Mouse (Mus musculus): ENCODE data around the gene Prr12. TPM values are rescaled to one million over a fixed set of nuclear protein-coding genes. Genes with fewer than 3 reads are reported as not detected.

Gene Prr12
- polyA plus RNA-seq, 1 experiment from 2014 or later, result 16.2 TPM

DNA sequence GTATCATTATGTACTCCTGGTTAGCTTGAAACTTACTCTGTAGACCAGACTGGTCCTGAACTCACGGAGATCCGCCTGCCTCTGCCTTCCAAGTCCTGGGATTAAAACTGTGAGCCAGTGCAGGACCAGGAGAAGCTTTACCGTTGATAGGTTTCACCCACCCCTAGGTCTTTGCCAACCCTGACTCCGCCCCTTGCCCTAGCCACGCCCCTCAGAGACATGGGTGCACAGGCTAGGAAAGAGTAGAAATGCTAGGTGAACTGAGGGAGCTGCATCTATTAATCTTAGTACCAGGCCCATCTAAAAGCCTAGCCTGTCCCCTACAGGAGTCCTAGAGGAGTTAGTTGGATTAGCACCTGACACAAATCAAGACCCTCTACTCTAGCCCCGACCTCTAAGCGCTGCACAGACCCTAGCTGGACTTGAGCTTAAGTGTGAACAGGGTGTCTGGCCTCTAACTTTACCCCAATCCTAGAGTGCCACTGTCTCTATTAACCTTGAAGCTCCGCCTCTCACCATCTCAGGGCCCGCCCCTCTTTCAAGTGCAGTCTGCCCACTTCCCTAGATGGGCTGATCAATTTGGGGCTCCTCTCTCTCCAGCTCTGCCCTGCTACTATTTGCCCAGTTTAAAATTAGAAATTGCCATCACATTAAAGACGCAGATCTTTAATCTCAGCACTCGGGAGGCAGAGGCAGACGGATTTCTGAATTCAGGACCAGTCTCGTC is 37.7 kb upstream of the Prr12 start:
- Histone ChIP-seq H3K9ac (no peak overlapping the region), H3K4me3 (no peak overlapping the region), H3K27ac (no peak overlapping the region), H3K27me3 (replicated peaks) (no peaks in the 10 kb centered on the region), H3K36me3 (replicated peaks) (no peaks in the 10 kb centered on the region), H3K4me1 (peaks cover 8% of the 10 kb centered on the region), H3K9me3 (no peaks in the 10 kb centered on the region), H3K4me2 (no peak overlapping the region)
- 82% methylated on average over 13 of the region's 13 CpGs for WGBS
- no peak for ATAC-seq (replicated peaks)

DNA sequence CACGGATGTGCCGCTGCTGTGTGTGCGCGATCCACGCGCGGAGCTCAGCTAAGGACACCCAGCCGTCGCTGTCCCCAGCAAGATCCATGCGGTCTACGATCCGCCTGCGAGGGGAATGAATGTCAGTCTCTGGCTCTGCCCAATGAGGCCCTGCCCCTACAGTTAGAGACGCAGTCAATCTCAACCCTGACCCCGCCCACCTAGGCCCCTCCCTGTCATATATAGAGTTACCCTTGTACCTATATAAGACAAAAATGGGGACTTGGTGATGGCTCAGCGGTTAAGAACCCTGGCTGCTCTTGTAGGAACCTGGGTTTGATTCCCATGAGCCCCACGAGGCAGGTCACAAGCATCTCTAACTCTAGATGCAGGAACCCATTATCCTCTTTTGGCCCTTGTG is 35.9 kb upstream of the Prr12 start:
- 93% methylated on average over 17 of the region's 17 CpGs for WGBS
- no peak for ATAC-seq (replicated peaks)
- no peaks in the 10 kb centered on the region for H3K36me3 ChIP-seq (replicated peaks)
- H3K9ac ChIP-seq, result no peak overlapping the region
- no peaks in the 10 kb centered on the region for H3K9me3 ChIP-seq
- H3K27me3 ChIP-seq (replicated peaks), result no peaks in the 10 kb centered on the region
- no peak overlapping the region for H3K27ac ChIP-seq
- no peak overlapping the region for H3K4me3 ChIP-seq
- no peak overlapping the region for H3K4me2 ChIP-seq
- peaks cover 8% of the 10 kb centered on the region for H3K4me1 ChIP-seq

DNA sequence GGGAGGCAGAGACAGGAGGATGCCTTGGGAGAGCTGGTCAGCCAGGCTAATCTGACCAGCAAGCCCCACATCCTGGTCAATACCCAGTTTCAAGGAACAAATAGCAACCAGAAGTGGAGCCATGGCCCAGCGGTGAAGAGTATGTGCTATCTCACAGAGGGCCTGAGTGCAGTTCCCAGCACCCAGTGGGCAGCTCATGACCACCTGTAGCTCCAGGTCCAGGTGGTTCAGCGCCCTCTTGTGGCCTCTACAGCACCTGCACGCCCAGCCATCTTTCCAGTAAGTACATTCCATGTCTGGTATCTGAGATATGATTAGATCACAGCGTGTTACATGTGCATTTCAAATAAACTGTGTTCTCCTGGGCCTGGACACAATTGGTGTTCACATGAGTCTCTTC is 33.4 kb upstream of the Prr12 start:
- Histone ChIP-seq H3K9me3 (no peaks in the 10 kb centered on the region), H3K27ac (no peak overlapping the region), H3K4me1 (peaks cover 3% of the 10 kb centered on the region; the same call in 1 of the 2 replicates), H3K9ac (no peak overlapping the region), H3K4me3 (no peak overlapping the region), H3K27me3 (replicated peaks) (no peaks in the 10 kb centered on the region), H3K4me2 (no peak overlapping the region), H3K36me3 (replicated peaks) (no peaks in the 10 kb centered on the region)
- ATAC-seq (replicated peaks), result no peak
- WGBS, result 79% methylated on average over 4 of the region's 4 CpGs

DNA sequence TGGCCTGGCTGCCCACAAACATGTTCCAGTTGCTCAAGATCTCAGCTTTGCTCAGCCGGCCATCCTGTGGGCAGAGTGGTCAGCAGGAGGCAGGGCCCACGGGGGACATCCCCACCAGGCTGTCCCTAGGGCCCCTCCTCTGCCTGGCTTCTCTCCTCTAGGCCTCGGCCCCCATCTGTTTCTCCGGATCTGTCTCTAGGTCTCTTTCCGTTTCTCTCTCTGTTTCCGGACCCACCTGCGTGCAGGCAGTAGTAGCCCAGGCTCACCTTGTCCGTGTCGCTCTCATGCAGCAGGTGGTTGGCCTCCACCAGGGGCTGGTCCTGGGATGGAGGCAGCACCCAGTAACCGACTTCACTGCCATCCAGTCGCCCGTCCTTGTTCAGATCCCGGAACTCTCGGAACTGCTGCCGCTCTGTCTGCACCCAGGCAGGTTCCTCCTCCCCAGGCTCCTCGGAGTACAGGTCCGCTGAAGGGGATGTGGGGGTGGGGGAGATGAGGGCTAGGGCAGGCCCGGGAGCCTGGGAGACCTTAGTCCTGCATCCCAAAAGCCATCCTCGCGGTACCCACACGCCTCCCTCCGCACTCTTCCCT is 30.7 kb upstream of the Prr12 start:
- ATAC-seq (replicated peaks), result no peak
- H3K27ac ChIP-seq, result no peak overlapping the region
- no peaks in the 10 kb centered on the region for H3K9me3 ChIP-seq
- 86% methylated on average over 22 of the region's 22 CpGs for WGBS
- peaks cover 3% of the 10 kb centered on the region; the same call in 1 of the 2 replicates for H3K4me1 ChIP-seq
- H3K36me3 ChIP-seq (replicated peaks), result no peaks in the 10 kb centered on the region
- no peak overlapping the region for H3K4me2 ChIP-seq
- H3K9ac ChIP-seq, result no peak overlapping the region
- H3K27me3 ChIP-seq (replicated peaks), result no peaks in the 10 kb centered on the region
- H3K4me3 ChIP-seq, result no peak overlapping the region

DNA sequence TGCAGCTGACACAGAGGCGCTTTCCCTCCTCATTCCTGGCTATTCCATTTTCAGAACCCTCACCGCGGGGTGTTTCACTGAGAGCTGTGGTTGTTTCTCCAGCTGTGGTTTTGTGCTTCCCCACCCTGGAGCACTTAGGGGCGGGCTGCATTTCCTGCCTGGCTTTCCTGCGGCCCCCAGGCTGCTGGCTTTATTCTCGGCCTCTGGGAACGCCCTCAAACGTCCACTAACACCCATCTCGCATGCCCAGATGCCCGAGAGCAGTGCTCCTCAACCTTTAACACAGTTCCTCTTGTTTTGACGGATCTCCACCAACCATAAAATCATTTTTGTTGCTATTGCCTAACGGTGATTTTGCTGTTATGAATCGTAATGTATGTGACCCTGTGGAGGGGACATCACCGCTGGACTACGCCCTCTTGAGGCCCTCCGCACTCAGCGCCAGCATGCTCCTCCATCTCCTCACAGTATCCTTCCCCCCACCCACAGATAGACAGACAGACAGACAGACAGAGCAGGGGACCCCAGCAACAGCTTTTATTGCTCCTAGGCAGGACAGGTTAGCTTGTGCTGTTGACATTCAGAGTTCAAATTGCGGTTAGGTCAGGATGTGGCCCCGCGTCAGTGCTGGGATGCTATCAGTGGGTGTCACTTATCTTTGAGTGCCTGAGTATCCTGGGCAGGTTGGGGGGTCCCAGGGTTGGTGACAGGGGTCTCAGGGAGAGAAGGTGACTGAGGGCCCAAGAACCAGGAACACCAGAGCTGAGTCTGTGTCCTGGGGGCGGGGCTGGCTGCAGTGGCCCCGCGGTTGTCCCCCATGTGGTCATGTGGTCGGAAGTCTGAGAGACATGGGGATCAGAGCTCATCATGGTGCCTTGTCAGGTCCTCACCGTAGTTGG is 30.0 kb upstream of the Prr12 start:
- H3K4me2 ChIP-seq, result no peak overlapping the region
- no peak overlapping the region for H3K27ac ChIP-seq
- no peak overlapping the region for H3K4me3 ChIP-seq
- no peak for ATAC-seq (replicated peaks)
- H3K36me3 ChIP-seq (replicated peaks), result no peaks in the 10 kb centered on the region
- WGBS, result 74% methylated on average over 25 of the region's 25 CpGs
- no peaks in the 10 kb centered on the region for H3K27me3 ChIP-seq (replicated peaks)
- H3K4me1 ChIP-seq, result peaks cover 3% of the 10 kb centered on the region; the same call in 1 of the 2 replicates
- no peak overlapping the region for H3K9ac ChIP-seq
- no peaks in the 10 kb centered on the region for H3K9me3 ChIP-seq

DNA sequence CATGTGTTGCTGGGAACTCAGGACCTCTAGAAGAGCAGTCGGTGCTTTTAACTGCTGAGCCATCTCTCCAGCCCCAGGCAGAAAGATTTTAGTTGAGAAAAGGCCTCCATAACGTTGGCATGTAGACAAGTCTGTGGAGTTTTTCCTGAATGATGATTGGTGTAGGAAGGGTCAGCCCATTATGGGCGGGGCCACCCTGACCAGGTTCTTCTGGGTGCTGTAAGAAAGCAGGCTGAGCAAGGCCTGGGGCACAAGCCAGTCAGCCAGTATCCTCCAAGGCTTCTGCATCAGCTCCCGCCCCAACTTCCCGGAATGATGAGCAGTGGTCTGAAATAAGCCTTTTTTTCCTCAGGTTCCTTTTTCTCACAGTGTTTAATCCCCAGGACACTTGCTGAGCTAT is 28.3 kb upstream of the Prr12 start:
- no peak overlapping the region for H3K27ac ChIP-seq
- H3K36me3 ChIP-seq (replicated peaks), result peaks cover 6% of the 10 kb centered on the region; the same call in 1 of the 2 replicates
- ATAC-seq (replicated peaks), result no peak
- H3K9me3 ChIP-seq, result no peaks in the 10 kb centered on the region
- H3K27me3 ChIP-seq (replicated peaks), result no peaks in the 10 kb centered on the region
- no peak overlapping the region for H3K9ac ChIP-seq
- no peak overlapping the region for H3K4me3 ChIP-seq
- WGBS, result 49% methylated on average over 5 of the region's 5 CpGs
- peaks cover 3% of the 10 kb centered on the region; the same call in 1 of the 2 replicates for H3K4me1 ChIP-seq
- H3K4me2 ChIP-seq, result no peak overlapping the region

DNA sequence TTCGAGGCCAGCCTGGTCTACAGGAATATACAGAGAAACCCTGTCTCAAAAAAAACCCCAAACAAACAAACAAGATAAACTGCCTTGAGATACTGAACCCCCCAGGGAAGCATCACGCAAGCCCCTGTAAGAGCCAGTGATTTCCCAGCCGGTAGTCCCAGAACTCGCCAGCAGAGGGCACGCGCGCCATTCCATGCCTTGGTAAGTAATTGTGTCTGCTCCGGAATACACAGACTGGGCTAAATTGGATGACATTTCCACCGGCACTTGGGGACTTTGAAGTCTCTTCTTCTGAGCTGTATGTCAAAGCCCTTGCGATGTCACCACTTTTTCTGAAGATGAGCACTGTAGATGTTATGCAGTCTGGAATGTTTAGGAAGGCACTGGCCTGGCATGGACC is 27.2 kb upstream of the Prr12 start:
- Histone ChIP-seq H3K27me3 (replicated peaks) (no peaks in the 10 kb centered on the region), H3K4me3 (no peak overlapping the region), H3K9me3 (no peaks in the 10 kb centered on the region), H3K9ac (no peak overlapping the region), H3K27ac (peak overlapping the region; percentile 48; the same call in 1 of the 2 replicates), H3K4me2 (0 out of 2 replicates have a peak overlapping the region, but pooled peaks have one; percentile 11), H3K36me3 (replicated peaks) (peaks cover 9% of the 10 kb centered on the region; the same call in 1 of the 2 replicates), H3K4me1 (peaks cover 3% of the 10 kb centered on the region; the same call in 1 of the 2 replicates)
- WGBS, result under 1% methylated on average over 10 of the region's 10 CpGs
- ATAC-seq (replicated peaks), result peak; percentile 55; the same call in 1 of the 2 replicates

DNA sequence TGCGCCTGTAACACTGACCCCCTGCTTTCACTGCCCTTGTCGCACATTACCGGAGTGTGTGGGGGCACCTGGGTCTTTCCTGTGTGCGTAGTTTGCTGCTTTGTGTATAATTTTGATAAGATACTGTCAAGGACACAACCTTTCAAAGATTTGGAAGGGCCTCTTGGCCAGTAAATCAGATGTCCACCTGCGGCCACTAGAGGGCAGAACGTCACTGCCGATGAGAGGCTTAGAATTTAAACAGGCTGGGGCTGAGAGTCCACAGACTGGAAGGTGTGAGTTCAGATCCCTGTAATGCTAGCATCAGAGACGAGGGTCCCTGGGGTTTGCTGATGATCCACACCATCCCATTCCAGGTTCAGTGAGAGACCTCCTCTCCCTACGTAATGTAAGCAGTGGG is 25.8 kb upstream of the Prr12 start:
- Histone ChIP-seq H3K27me3 (replicated peaks) (no peaks in the 10 kb centered on the region), H3K4me1 (peaks cover 3% of the 10 kb centered on the region; the same call in 1 of the 2 replicates), H3K9me3 (no peaks in the 10 kb centered on the region), H3K4me3 (no peak overlapping the region), H3K4me2 (no peak overlapping the region), H3K36me3 (replicated peaks) (peaks cover 9% of the 10 kb centered on the region; the same call in 1 of the 2 replicates), H3K9ac (no peak overlapping the region), H3K27ac (no peak overlapping the region)
- 44% methylated on average over 9 of the region's 9 CpGs for WGBS
- peak; percentile 38; the same call in 1 of the 2 replicates for ATAC-seq (replicated peaks)

DNA sequence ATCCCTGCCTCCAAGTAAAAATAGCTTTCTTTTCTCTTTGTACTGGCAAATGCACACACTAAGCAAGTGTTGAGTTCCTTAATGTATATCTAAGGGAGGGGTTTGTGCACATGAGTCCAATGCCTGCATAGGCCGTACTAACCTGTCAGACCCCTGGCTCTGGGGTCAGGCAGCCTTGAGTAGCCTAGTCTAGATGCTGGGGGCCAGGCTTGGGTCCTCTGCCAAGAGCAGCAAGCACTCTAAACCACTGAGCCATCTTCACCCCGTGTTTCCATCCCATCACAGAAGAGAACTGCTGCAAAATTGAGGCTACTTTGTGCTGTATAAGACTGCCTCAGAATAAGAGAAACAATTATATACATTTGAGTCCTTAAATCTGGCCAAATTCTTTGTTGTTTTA is 25.1 kb upstream of the Prr12 start:
- Histone ChIP-seq H3K4me1 (peaks cover 3% of the 10 kb centered on the region; the same call in 1 of the 2 replicates), H3K27ac (no peak overlapping the region), H3K36me3 (replicated peaks) (peaks cover 9% of the 10 kb centered on the region; the same call in 1 of the 2 replicates), H3K9ac (no peak overlapping the region), H3K27me3 (replicated peaks) (no peaks in the 10 kb centered on the region), H3K4me2 (no peak overlapping the region), H3K9me3 (no peaks in the 10 kb centered on the region), H3K4me3 (no peak overlapping the region)
- whole genome bisulfite sequencing, result 93% methylated on average over 2 of the region's 2 CpGs
- ATAC-seq (replicated peaks), result no peak

DNA sequence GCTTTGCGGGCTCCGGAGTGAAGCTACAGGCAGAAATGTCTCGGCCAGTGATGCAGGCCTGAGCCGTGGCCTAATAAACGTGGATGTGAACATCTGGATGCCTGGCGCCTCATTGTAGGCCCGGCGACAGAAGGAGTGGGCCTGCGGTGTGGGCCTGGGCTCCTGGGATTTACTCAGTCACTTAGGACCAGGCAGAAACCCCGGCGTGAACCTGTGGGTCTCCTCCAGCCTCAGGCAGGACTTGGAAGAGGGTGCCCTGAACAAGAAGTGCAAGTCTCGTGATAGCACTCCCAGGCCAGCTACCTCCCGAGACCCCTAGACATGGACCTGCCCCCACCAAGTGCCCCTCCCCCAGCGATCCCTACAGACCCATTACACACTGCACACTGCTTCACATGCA is 24.6 kb upstream of the Prr12 start:
- Histone ChIP-seq H3K9me3 (no peaks in the 10 kb centered on the region), H3K9ac (no peak overlapping the region), H3K36me3 (replicated peaks) (peaks cover 9% of the 10 kb centered on the region; the same call in 1 of the 2 replicates), H3K27ac (no peak overlapping the region), H3K27me3 (replicated peaks) (no peaks in the 10 kb centered on the region), H3K4me3 (no peak overlapping the region), H3K4me2 (no peak overlapping the region), H3K4me1 (peaks cover 3% of the 10 kb centered on the region; the same call in 1 of the 2 replicates)
- 90% methylated on average over 14 of the region's 14 CpGs for WGBS
- ATAC-seq (replicated peaks), result no peak

DNA sequence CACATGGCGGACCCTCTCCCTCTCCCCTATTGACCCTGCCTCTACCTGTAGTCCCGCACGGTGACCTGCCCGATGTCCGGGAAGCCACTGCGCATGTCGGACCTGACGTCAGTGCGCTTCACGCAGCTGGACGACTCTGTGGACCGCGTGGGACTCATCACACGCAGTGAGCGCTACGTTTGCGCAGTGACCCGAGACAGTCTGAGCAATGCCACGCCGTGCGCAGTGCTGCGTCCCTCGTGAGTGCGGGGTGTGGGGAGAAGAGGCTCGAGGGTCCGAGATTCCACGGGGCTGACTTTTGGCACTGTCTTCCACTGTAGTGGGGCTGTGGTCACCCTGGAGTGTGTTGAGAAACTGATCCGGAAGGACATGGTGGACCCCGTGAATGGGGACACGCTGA is 23.8 kb upstream of the Prr12 start:
- H3K36me3 ChIP-seq (replicated peaks), result peaks cover 9% of the 10 kb centered on the region; the same call in 1 of the 2 replicates
- WGBS, result 92% methylated on average over 30 of the region's 30 CpGs

DNA sequence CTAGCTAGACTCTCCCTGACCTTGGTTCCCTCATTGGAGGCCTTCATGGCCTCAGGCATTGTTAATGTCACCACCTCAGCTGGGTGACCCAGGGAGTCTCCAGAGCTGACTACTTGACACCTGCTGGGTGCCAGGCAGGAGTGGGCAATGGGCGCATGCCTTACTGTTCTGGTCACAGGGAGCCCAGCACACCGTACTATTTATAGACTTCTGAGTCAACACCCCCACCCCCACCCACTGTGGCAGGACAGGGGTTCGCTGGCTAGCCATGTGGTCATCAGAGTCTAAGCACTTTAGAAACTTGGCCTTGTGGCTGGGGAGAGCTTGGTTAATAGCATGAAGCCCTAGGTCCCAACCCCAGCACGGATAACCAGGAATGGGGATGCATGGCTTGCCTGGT is 22.7 kb upstream of the Prr12 start:
- H3K27ac ChIP-seq, result no peak overlapping the region
- no peaks in the 10 kb centered on the region for H3K27me3 ChIP-seq (replicated peaks)
- H3K4me2 ChIP-seq, result no peak overlapping the region
- H3K9me3 ChIP-seq, result no peaks in the 10 kb centered on the region
- no peak overlapping the region for H3K9ac ChIP-seq
- no peak for ATAC-seq (replicated peaks)
- H3K36me3 ChIP-seq (replicated peaks), result peaks cover 9% of the 10 kb centered on the region; the same call in 1 of the 2 replicates
- H3K4me3 ChIP-seq, result no peak overlapping the region
- H3K4me1 ChIP-seq, result peaks cover 3% of the 10 kb centered on the region; the same call in 1 of the 2 replicates
- WGBS, result 88% methylated on average over 4 of the region's 4 CpGs

More for the DNA sequence above, 23.8 kb upstream of the Prr12 start:
- no peaks in the 10 kb centered on the region for H3K9me3 ChIP-seq
- ATAC-seq (replicated peaks), result no peak
- no peaks in the 10 kb centered on the region for H3K27me3 ChIP-seq (replicated peaks)
- H3K4me1 ChIP-seq, result peaks cover 3% of the 10 kb centered on the region; the same call in 1 of the 2 replicates
- no peak overlapping the region for H3K27ac ChIP-seq
- no peak overlapping the region for H3K4me3 ChIP-seq
- no peak overlapping the region for H3K4me2 ChIP-seq
- H3K9ac ChIP-seq, result no peak overlapping the region
